Mouse (Mus musculus) neural tube, embryonic 14.5 days (tissue): ENCODE results near the gene Clint1. TPM values are rescaled to one million over a fixed set of nuclear protein-coding genes. Genes with fewer than 3 reads are reported as not detected.

ENCODE experiments used
- ATAC-seq: fragments of 200-750 bp; cut with Nextera tagmentation; 2 replicates; pipeline ENCODE4 v1.8.0; 2017; ENCODE audit warnings: low read depth, mild to moderate bottlenecking, moderate TSS enrichment, moderate library complexity
- H3K27ac ChIP-seq: fragments of 300-500 bp; sonication (generic); 2 replicates; pipeline ENCODE4 v1.5.1; 2014; ENCODE audit warnings: low read depth, mild to moderate bottlenecking, control low read depth, low read length, moderate library complexity, mixed read lengths
- H3K27me3 ChIP-seq: fragments of 300-500 bp; sonication (generic); 2 replicates; pipeline ENCODE4 v1.6.1; 2014; ENCODE audit warnings: low read length; ENCODE audit not compliant: control insufficient read depth, insufficient read depth
- H3K36me3 ChIP-seq: fragments of 300-500 bp; sonication (generic); 2 replicates; pipeline ENCODE4 v1.6.1; 2014; ENCODE audit warnings: low read length, mixed read lengths; ENCODE audit not compliant: control insufficient read depth, insufficient read depth
- H3K4me1 ChIP-seq: fragments of 300-500 bp; sonication (generic); 2 replicates; pipeline ENCODE4 v1.6.1; 2014; ENCODE audit warnings: low read length; ENCODE audit not compliant: control insufficient read depth, insufficient read depth
- H3K4me2 ChIP-seq: fragments of 300-500 bp; sonication (generic); 2 replicates; pipeline ENCODE4 v1.6.1; 2014; ENCODE audit warnings: mild to moderate bottlenecking, low read depth, low read length, control low read depth
- H3K4me3 ChIP-seq: fragments of 300-500 bp; sonication (generic); 2 replicates; pipeline ENCODE4 v1.5.1; 2014; ENCODE audit warnings: low read depth, low read length, control low read depth, mixed read lengths
- H3K9ac ChIP-seq: fragments of 300-500 bp; sonication (generic); replicated peaks from 2 replicates; pipeline ENCODE4 v1.6.1; 2014; ENCODE audit warnings: low read depth, mild to moderate bottlenecking, control low read depth, low read length, mixed read lengths
- H3K9me3 ChIP-seq: fragments of 300-500 bp; sonication (generic); 2 replicates; pipeline ENCODE4 v1.6.1; 2016; ENCODE audit warnings: low read length; ENCODE audit not compliant: control insufficient read depth
- WGBS: fragments of 180-500 bp; shearing (Covaris S2); extraction: QIAGEN DNeasy Blood & Tissue Kit; methylation state at CpG from one replicate; pipeline ENCODE4 v1.1.7; 2014; 5-methylcytosine and 5-hydroxymethylcytosine counted together
- polyA plus RNA-seq: library from polyadenylated mRNA; unstranded; fragments of >200 nt; fragmentation: Nextera tagmentation; extraction: Ambion mirVana; gene quantifications from 2 replicates; pipeline ENCODE4 v1.2.1, GENCODE M21; 2014

Clint1 gene
- polyA plus RNA-seq, 1 experiment from 2014 or later, result 34.5 TPM

- no peak for ATAC-seq
- Histone ChIP-seq H3K4me2 (no peak overlapping the region), H3K36me3 (peaks cover 31% of the 10 kb centered on the region), H3K4me3 (no peak overlapping the region), H3K27ac (no peak overlapping the region), H3K27me3 (no peaks in the 10 kb centered on the region), H3K4me1 (no peaks in the 10 kb centered on the region), H3K9me3 (no peaks in the 10 kb centered on the region), H3K9ac (no peak overlapping the region)
- WGBS, result 95% methylated on average over 8 of the region's 8 CpGs
These were observed 54.4 kb downstream of the Clint1 start for GRCm38 (mm10) chr11:45906109-45906786.

- Histone ChIP-seq H3K9me3 (no peaks in the 10 kb centered on the region), H3K4me1 (no peaks in the 10 kb centered on the region), H3K9ac (no peak overlapping the region), H3K4me3 (no peak overlapping the region), H3K4me2 (no peak overlapping the region), H3K27me3 (no peaks in the 10 kb centered on the region), H3K27ac (no peak overlapping the region), H3K36me3 (peaks cover 31% of the 10 kb centered on the region)
- ATAC-seq, result no peak
- WGBS, result 81% methylated on average over 5 of the region's 5 CpGs
These were observed 55.5 kb downstream of the Clint1 start for GRCm38 (mm10) chr11:45907301-45907700.

- H3K4me3 ChIP-seq, result no peak overlapping the region
- H3K9ac ChIP-seq, result no peak overlapping the region
- H3K27ac ChIP-seq, result no peak overlapping the region
- H3K4me1 ChIP-seq, result no peaks in the 10 kb centered on the region
- peaks cover 31% of the 10 kb centered on the region for H3K36me3 ChIP-seq
- H3K9me3 ChIP-seq, result no peaks in the 10 kb centered on the region
- no peaks in the 10 kb centered on the region for H3K27me3 ChIP-seq
- 94% methylated on average over 7 of the region's 7 CpGs for WGBS
- H3K4me2 ChIP-seq, result no peak overlapping the region
- ATAC-seq, result no peak
These were observed 56.2 kb downstream of the Clint1 start for GRCm38 (mm10) chr11:45908070-45908469.

GRCm38 (mm10) chr11:45908894-45909293, 57.0 kb downstream of the Clint1 start:
- Histone ChIP-seq H3K36me3 (peaks cover 31% of the 10 kb centered on the region), H3K9me3 (no peaks in the 10 kb centered on the region), H3K4me1 (no peaks in the 10 kb centered on the region), H3K27ac (no peak overlapping the region), H3K27me3 (no peaks in the 10 kb centered on the region), H3K4me3 (no peak overlapping the region), H3K9ac (no peak overlapping the region), H3K4me2 (no peak overlapping the region)
- WGBS, result 98% methylated on average over 7 of the region's 7 CpGs
- no peak for ATAC-seq

- peaks cover 27% of the 10 kb centered on the region for H3K36me3 ChIP-seq
- no peak overlapping the region for H3K4me2 ChIP-seq
- H3K9me3 ChIP-seq, result no peaks in the 10 kb centered on the region
- no peak overlapping the region for H3K4me3 ChIP-seq
- no peaks in the 10 kb centered on the region for H3K4me1 ChIP-seq
- no peaks in the 10 kb centered on the region for H3K27me3 ChIP-seq
- WGBS, result 66% methylated on average over 5 of the region's 5 CpGs
- no peak overlapping the region for H3K9ac ChIP-seq
- peak; percentile 55; the same call in 1 of the 2 replicates for ATAC-seq
- no peak overlapping the region for H3K27ac ChIP-seq
These were observed 58.9 kb downstream of the Clint1 start for GRCm38 (mm10) chr11:45910701-45911100.

- Histone ChIP-seq H3K27ac (no peak overlapping the region), H3K4me1 (peaks cover 4% of the 10 kb centered on the region), H3K4me3 (no peak overlapping the region), H3K36me3 (no peaks in the 10 kb centered on the region), H3K27me3 (no peaks in the 10 kb centered on the region), H3K4me2 (no peak overlapping the region), H3K9ac (no peak overlapping the region), H3K9me3 (no peaks in the 10 kb centered on the region)
- ATAC-seq, result no peak
- WGBS, result 89% methylated on average over 10 of the region's 10 CpGs
These were observed 64.3 kb downstream of the Clint1 start for GRCm38 (mm10) chr11:45916196-45916595.

GRCm38 (mm10) chr11:45918018-45918417, 66.2 kb downstream of the Clint1 start:
- H3K4me1 ChIP-seq, result peaks cover 8% of the 10 kb centered on the region
- H3K9ac ChIP-seq, result no peak overlapping the region
- no peaks in the 10 kb centered on the region for H3K9me3 ChIP-seq
- no peak overlapping the region for H3K4me2 ChIP-seq
- no peak overlapping the region for H3K27ac ChIP-seq
- no peak overlapping the region for H3K4me3 ChIP-seq
- H3K36me3 ChIP-seq, result no peaks in the 10 kb centered on the region
- WGBS, result 94% methylated on average over 6 of the region's 6 CpGs
- ATAC-seq, result no peak
- no peaks in the 10 kb centered on the region for H3K27me3 ChIP-seq

- ATAC-seq, result no peak
These were observed 67.0 kb downstream of the Clint1 start for GRCm38 (mm10) chr11:45918836-45919235.

GRCm38 (mm10) chr11:45921026-45921425, 69.2 kb downstream of the Clint1 start:
- 0 out of 2 replicates have a peak, but pooled peaks have one; percentile 6 for ATAC-seq
- H3K9ac ChIP-seq, result peak overlapping the region; percentile 4; the same call in 1 of the 2 replicates
- 41% methylated on average over 8 of the region's 8 CpGs for WGBS

More at GRCm38 (mm10) chr11:45918836-45919235, 67.0 kb downstream of the Clint1 start:
- no peak overlapping the region for H3K4me3 ChIP-seq
- H3K36me3 ChIP-seq, result no peaks in the 10 kb centered on the region
- 69% methylated on average over 4 of the region's 4 CpGs for WGBS
- no peaks in the 10 kb centered on the region for H3K9me3 ChIP-seq
- peaks cover 8% of the 10 kb centered on the region for H3K4me1 ChIP-seq
- H3K4me2 ChIP-seq, result no peak overlapping the region
- H3K9ac ChIP-seq, result no peak overlapping the region
- no peak overlapping the region for H3K27ac ChIP-seq
- no peaks in the 10 kb centered on the region for H3K27me3 ChIP-seq

More at GRCm38 (mm10) chr11:45921026-45921425, 69.2 kb downstream of the Clint1 start:
- Histone ChIP-seq H3K27ac (peak overlapping the region; percentile 77), H3K4me1 (peaks cover 8% of the 10 kb centered on the region), H3K27me3 (no peaks in the 10 kb centered on the region), H3K4me3 (no peak overlapping the region), H3K4me2 (peak overlapping the region; percentile 25; the same call in 1 of the 2 replicates), H3K36me3 (no peaks in the 10 kb centered on the region), H3K9me3 (no peaks in the 10 kb centered on the region)
